Mouse (Mus musculus) ES-Bruce4 (cell line): ENCODE data around the gene 9130213A22Rik.

Source experiments
- CTCF ChIP-seq: IDR thresholded peaks from one replicate; pipeline ENCODE4 v1.8.1; 2011; ENCODE audit warnings: low read depth, low read length
- EP300 ChIP-seq: IDR thresholded peaks from 2 replicates; pipeline ENCODE4 v1.6.1; 2011; ENCODE audit warnings: low read depth, low read length; ENCODE audit not compliant: insufficient read depth

GRCm38 (mm10) chr11:69111865-69112264 is 10.5 kb downstream of the 9130213A22Rik start:
- TF ChIP-seq EP300 (no peak), CTCF (no peak)
